Mouse (Mus musculus) large intestine, adult 2 months (tissue): ENCODE data around the gene A430089I19Rik. TPM values are rescaled to one million over a fixed set of nuclear protein-coding genes. Genes with fewer than 3 reads are reported as not detected.
"Not testable (repeated sequence)": the region's sequence is repeated elsewhere in the genome, so short reads cannot be mapped to it uniquely, and the experiment has no call there.

ENCODE experiments used
- DNase-seq: peaks from one replicate; pipeline ENCODE4 v3.0.0-alpha.2; 2012; ENCODE audit warnings: low read depth, low spot score
- WGBS: fragments of 180-500 bp; shearing (Covaris S2); methylation state at CpG from one replicate; pipeline ENCODE4 v1.1.7; 2018; 5-methylcytosine and 5-hydroxymethylcytosine counted together
- polyA plus RNA-seq: library from polyadenylated mRNA; depleted of rRNA; stranded (reverse); fragments of >200 nt; gene quantifications from 2 replicates; pipeline ENCODE4 v1.2.3, GENCODE M21; 2012; rRNA removed

The A430089I19Rik gene
- not detected in 2 replicates for polyA plus RNA-seq

- DNase-seq = not testable (repeated sequence)
- 84% methylated on average over 1 of the region's 1 CpGs for WGBS
These were observed at the start of gene A430089I19Rik for GRCm38 (mm10) chr5:94306696-94307095. A430089I19Rik (minus strand) TSS chr5:94306796.

- DNase-seq = not testable (repeated sequence)
- WGBS = no CpG with 5 or more reads among the region's 2 CpGs
These were observed 32.9 kb upstream of the A430089I19Rik start, which contains the start of gene AA792892 for GRCm38 (mm10) chr5:94339449-94339848. AA792892 (plus strand) TSS chr5:94339749.

- WGBS = no CpG with 5 or more reads among the region's 2 CpGs
- DNase-seq = not testable (repeated sequence)
These were observed 7.5 kb upstream of the A430089I19Rik start, which contains the start of gene Gm6502 for GRCm38 (mm10) chr5:94314135-94314534. Gm6502 (plus strand) TSS chr5:94314435.

Other genes with a start within 250 kb of the A430089I19Rik start
- gene BC061212, start 236.3 kb downstream of the A430089I19Rik start, polyA plus RNA-seq = not detected in 2 replicates
- not detected in 2 replicates for gene Gm6351, start 230.4 kb downstream of the A430089I19Rik start, polyA plus RNA-seq
- not detected in 2 replicates for gene Gm3106, start 88.8 kb downstream of the A430089I19Rik start, polyA plus RNA-seq
- gene Gm6502, start 7.6 kb upstream of the A430089I19Rik start, polyA plus RNA-seq = not detected in 2 replicates
- gene AA792892, start 33.0 kb upstream of the A430089I19Rik start, polyA plus RNA-seq = not detected in 2 replicates
- gene Gm7682, start 139.0 kb upstream of the A430089I19Rik start, polyA plus RNA-seq = not detected in 2 replicates
- gene Gm3139, start 219.5 kb upstream of the A430089I19Rik start, polyA plus RNA-seq = not detected in 2 replicates